Mouse (Mus musculus): Measurements from ENCODE around the gene D130052B06Rik. TPM values are rescaled to one million over a fixed set of nuclear protein-coding genes. Genes with fewer than 3 reads are reported as not detected.

Gene D130052B06Rik
- polyA plus RNA-seq (2012; ENCODE audit: low replicate concordance) = not detected in 2 replicates

GRCm38 (mm10) chr11:33598986-33599385, at the start of gene D130052B06Rik:
Gene D130052B06Rik, plus strand, starts transcription at chr11:33599302.

DNA sequence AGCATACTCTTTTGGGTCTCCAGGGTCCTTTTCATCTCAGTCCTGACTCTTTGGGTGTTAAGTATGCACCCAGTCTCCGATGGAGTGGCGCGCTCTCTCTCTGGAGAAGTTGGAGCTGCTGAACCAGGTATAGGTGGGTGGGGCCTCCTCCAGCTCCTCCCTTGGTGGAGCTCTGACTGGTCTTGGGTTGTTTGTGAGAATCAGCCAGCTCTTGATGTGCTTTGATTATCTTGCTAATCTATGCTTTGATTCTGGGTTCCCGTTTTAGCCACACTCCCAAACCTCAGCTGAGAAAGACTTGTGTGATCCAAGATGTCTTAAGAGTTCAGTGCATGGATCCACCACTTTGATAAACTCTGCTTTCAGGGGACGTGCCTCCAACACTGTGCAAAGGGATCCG, 20.2 kb upstream of the D130052B06Rik start, which contains the start of gene Gabrp:
Gene Gabrp (minus strand): TSS at position 101 of the 400 bp plus-strand sequence.

Other genes starting within 250 kb of the D130052B06Rik start
- 0.51 and 1.6 TPM in 2 replicates for gene Ranbp17, start 85.6 kb upstream of the D130052B06Rik start, polyA plus RNA-seq (2012; ENCODE audit: low replicate concordance)
- not detected in 2 replicates for gene Gabrp, start 20.3 kb upstream of the D130052B06Rik start, polyA plus RNA-seq (2012; ENCODE audit: low replicate concordance)